Mouse (Mus musculus) liver, adult 2 months (tissue): ENCODE data around the gene Pelp1.

Experiments used
- CTCF ChIP-seq: fragments of 200-500 bp; IDR thresholded peaks from 2 replicates; pipeline ENCODE4 v1.5.1; 2011; ENCODE audit warnings: low read depth, low read length, control low read depth
- POLR2A ChIP-seq: fragments of 200-500 bp; IDR thresholded peaks from 2 replicates; pipeline ENCODE4 v1.6.1; 2011; ENCODE audit warnings: low read length, control low read depth; ENCODE audit not compliant: insufficient read depth; ENCODE audit errors: extremely low read depth

DNA sequence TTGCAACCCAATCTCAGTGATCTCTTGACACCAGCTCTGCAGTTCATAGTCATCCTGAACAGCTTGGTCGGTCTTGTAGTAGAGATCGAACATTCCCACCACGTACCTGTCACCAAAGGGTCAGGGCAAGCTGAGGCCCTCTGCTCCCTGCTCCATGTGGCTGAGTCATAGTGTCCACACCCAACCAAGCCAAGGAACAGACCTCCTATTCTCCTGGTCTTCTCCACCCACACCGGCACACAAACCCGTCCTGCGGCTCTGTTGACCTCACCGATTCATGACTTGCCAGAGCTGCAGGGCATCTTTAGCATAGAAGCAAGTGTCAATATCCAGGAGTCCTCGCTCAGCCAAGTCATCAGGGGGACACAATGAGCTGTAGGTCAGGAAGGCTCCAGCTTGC lies 64.3 kb downstream of the Pelp1 start:
- TF ChIP-seq CTCF (no peak), POLR2A (no peak)
